Mouse (Mus musculus): ENCODE results near the gene Trim37. TPM values are rescaled to one million over a fixed set of nuclear protein-coding genes. Genes with fewer than 3 reads are reported as not detected.
"Not testable (repeated sequence)": the region's sequence is repeated elsewhere in the genome, so short reads cannot be mapped to it uniquely, and the experiment has no call there.

Trim37 gene
- polyA plus RNA-seq, 1 experiment = 2.6 TPM

GRCm38 (mm10) chr11:87261705-87262104, 134.8 kb downstream of the Trim37 start:
- not testable (repeated sequence) for DNase-seq (ENCODE audit: low read depth, low spot score)
- 58% methylated on average over 4 of the region's 4 CpGs for WGBS

GRCm38 (mm10) chr11:87263946-87264345, 137.1 kb downstream of the Trim37 start:
- no peak for DNase-seq (ENCODE audit: low read depth, low spot score)
- WGBS = 35% methylated on average over 7 of the region's 7 CpGs

GRCm38 (mm10) chr11:87266246-87266645, 139.4 kb downstream of the Trim37 start:
- DNase-seq (ENCODE audit: low read depth, low spot score) = no peak
- 60% methylated on average over 4 of the region's 4 CpGs for WGBS

GRCm38 (mm10) chr11:87268803-87269202, 141.9 kb downstream of the Trim37 start:
- DNase-seq (ENCODE audit: low read depth, low spot score) = no peak
- WGBS = 87% methylated on average over 2 of the region's 2 CpGs

Other genes with a start within 250 kb of the Trim37 start
- 5.1 and 8.3 TPM in 2 replicates for gene Ypel2, start 133.4 kb upstream of the Trim37 start, polyA plus RNA-seq (2012; rRNA removed)
- 123 and 155 TPM in 2 replicates for gene Gdpd1, start 53.0 kb upstream of the Trim37 start, polyA plus RNA-seq (2012; rRNA removed)
- 6.1 and 8.3 TPM in 2 replicates for gene Smg8, start 40.3 kb upstream of the Trim37 start, polyA plus RNA-seq (2012; rRNA removed)
- 2.3 and 2.4 TPM in 2 replicates for gene Prr11, start 18.4 kb upstream of the Trim37 start, polyA plus RNA-seq (2012; rRNA removed)
- gene Ska2, start 17.8 kb upstream of the Trim37 start, polyA plus RNA-seq (2012; rRNA removed) = 2.5 and 3.8 TPM in 2 replicates
- 0.69 and 1.1 TPM in 2 replicates for gene Ppm1e, start 231.9 kb downstream of the Trim37 start, polyA plus RNA-seq (2012; rRNA removed)